Mouse (Mus musculus) MEL (cell line): Measurements from ENCODE around the gene Schip1. TPM values are rescaled to one million over a fixed set of nuclear protein-coding genes. Genes with fewer than 3 reads are reported as not detected.

Source experiments
- DNase-seq: peaks from one replicate; pipeline ENCODE4 v3.0.0; 2011; ENCODE audit warnings: low read depth, low spot score
- H3K27ac ChIP-seq: 2 replicates; pipeline ENCODE4 v1.5.1; 2012; ENCODE audit warnings: low read depth, mild to moderate bottlenecking, control low read depth, low read length, moderate library complexity; ENCODE audit not compliant: control insufficient read depth
- H3K27me3 ChIP-seq, 2 experiments: fragments of 150-350 bp in 1 of 2; sonication (generic) in 1 of 2; 2 replicates each; pipeline ENCODE4 v1.6.1; 2012; ENCODE audit warnings: low read length in 2 of 2, mild to moderate bottlenecking in 2 of 2, improper control_type of control experiment in 1 of 2, moderate library complexity in 1 of 2; ENCODE audit not compliant: insufficient read depth in 2 of 2, control insufficient read depth in 1 of 2
- H3K36me3 ChIP-seq, 2 experiments: 2 replicates each; pipeline ENCODE4 v1.6.1; 2012 to 2014; ENCODE audit warnings: low read length in 2 of 2, improper control_type of control experiment in 1 of 2, inconsistent platforms in 1 of 2, mild to moderate bottlenecking in 1 of 2; ENCODE audit not compliant: insufficient read depth in 2 of 2, control insufficient read depth in 1 of 2
- H3K4me1 ChIP-seq, 2 experiments: fragments of 150-350 bp in 1 of 2; sonication (generic) in 1 of 2; 2 replicates each; pipeline ENCODE4 v1.6.1; 2012; ENCODE audit warnings: low read length in 2 of 2, improper control_type of control experiment in 1 of 2, mild to moderate bottlenecking in 1 of 2; ENCODE audit not compliant: insufficient read depth in 2 of 2, control insufficient read depth in 1 of 2
- H3K4me3 ChIP-seq, 2 experiments: fragments of 150-350 bp in 1 of 2; sonication (generic) in 1 of 2; 2 replicates each; pipeline ENCODE4 v1.5.1; 2012; ENCODE audit warnings: low read depth in 2 of 2, low read length in 2 of 2, mild to moderate bottlenecking in 2 of 2, moderate library complexity in 2 of 2, control low read depth in 1 of 2, improper control_type of control experiment in 1 of 2; ENCODE audit not compliant: control insufficient read depth in 1 of 2, insufficient read depth in 1 of 2
- H3K79me2 ChIP-seq: 2 replicates; pipeline ENCODE4 v1.6.1; 2012; ENCODE audit warnings: mild to moderate bottlenecking, low read length, moderate library complexity; ENCODE audit not compliant: control insufficient read depth, poor library complexity, insufficient read depth
- H3K9ac ChIP-seq: 2 replicates; pipeline ENCODE4 v1.6.1; 2012; ENCODE audit warnings: low read depth, mild to moderate bottlenecking, control low read depth, low read length, moderate library complexity; ENCODE audit not compliant: control insufficient read depth, poor library complexity, severe bottlenecking
- H3K9me3 ChIP-seq: fragments of 150-350 bp; sonication (generic); replicated peaks from 2 replicates; pipeline ENCODE4 v1.6.1; 2012; ENCODE audit warnings: mild to moderate bottlenecking, low read length, improper control_type of control experiment, moderate library complexity; ENCODE audit not compliant: insufficient read depth
- CHD2 ChIP-seq: IDR thresholded peaks from 2 replicates; pipeline ENCODE4 v1.6.1; 2011; ENCODE audit warnings: low read length, improper control_type of control experiment
- E2F4 ChIP-seq: IDR thresholded peaks from 2 replicates; pipeline ENCODE4 v1.6.1; 2011; ENCODE audit warnings: low read depth, low read length, improper control_type of control experiment, borderline replicate concordance
- EP300 ChIP-seq, 2 experiments: IDR thresholded peaks; 2 replicates each; pipeline ENCODE4 v1.6.1; 2011; ENCODE audit warnings: improper control_type of control experiment in 2 of 2, low read length in 2 of 2, low read depth in 1 of 2, mild to moderate bottlenecking in 1 of 2
- ETS1 ChIP-seq: IDR thresholded peaks from 2 replicates; pipeline ENCODE4 v1.6.1; 2012; ENCODE audit warnings: low read depth, mild to moderate bottlenecking, inconsistent platforms, low read length, improper control_type of control experiment, moderate library complexity
- HCFC1 ChIP-seq: IDR thresholded peaks from 2 replicates; pipeline ENCODE4 v1.6.1; 2012; ENCODE audit warnings: low read depth, mild to moderate bottlenecking, inconsistent platforms, low read length, improper control_type of control experiment, moderate library complexity
- JUND ChIP-seq: IDR thresholded peaks from 2 replicates; pipeline ENCODE4 v1.6.1; 2011; ENCODE audit warnings: low read depth, mild to moderate bottlenecking, improper control_type of control experiment, low read length
- MAX ChIP-seq: IDR thresholded peaks from 2 replicates; pipeline ENCODE4 v1.6.1; 2011; ENCODE audit warnings: low read length, improper control_type of control experiment
- MAZ ChIP-seq: IDR thresholded peaks from 2 replicates; pipeline ENCODE4 v1.6.1; 2012; ENCODE audit warnings: low read depth, mild to moderate bottlenecking, inconsistent platforms, low read length, improper control_type of control experiment
- MEF2A ChIP-seq: IDR thresholded peaks from 2 replicates; pipeline ENCODE4 v1.6.1; 2014; ENCODE audit warnings: low read depth, mild to moderate bottlenecking, inconsistent platforms, low read length, improper control_type of control experiment; ENCODE audit not compliant: poor library complexity, insufficient replicate concordance, severe bottlenecking; ENCODE audit errors: extremely low read depth
- MYC ChIP-seq: IDR thresholded peaks from 2 replicates; pipeline ENCODE4 v1.6.1; 2011; ENCODE audit warnings: low read depth, mild to moderate bottlenecking, low read length, improper control_type of control experiment, moderate library complexity
- NELFE ChIP-seq: IDR thresholded peaks from 2 replicates; pipeline ENCODE4 v1.6.1; 2011; ENCODE audit warnings: low read depth, low read length, improper control_type of control experiment
- POLR2AphosphoS2 ChIP-seq: IDR thresholded peaks from 2 replicates; pipeline ENCODE4 v1.6.1; 2011; ENCODE audit warnings: low read length, improper control_type of control experiment
- POLR2AphosphoS5 ChIP-seq: IDR thresholded peaks from 2 replicates; pipeline ENCODE4 v1.6.1; 2012; ENCODE audit warnings: low read depth, borderline replicate concordance, mild to moderate bottlenecking, inconsistent platforms, low read length, moderate library complexity, mixed read lengths
- RAD21 ChIP-seq: IDR thresholded peaks from 2 replicates; pipeline ENCODE4 v1.6.1; 2011; ENCODE audit warnings: mild to moderate bottlenecking, low read depth, low read length, improper control_type of control experiment
- SIN3A ChIP-seq: IDR thresholded peaks from 2 replicates; pipeline ENCODE4 v1.6.1; 2012; ENCODE audit warnings: low read length, improper control_type of control experiment, inconsistent platforms
- TAL1 ChIP-seq: IDR thresholded peaks from 2 replicates; pipeline ENCODE4 v1.6.1; 2012; ENCODE audit warnings: mild to moderate bottlenecking, inconsistent platforms, low read length, moderate library complexity, mixed read lengths
- TCF12 ChIP-seq: IDR thresholded peaks from 2 replicates; pipeline ENCODE4 v1.6.1; 2014; ENCODE audit warnings: low read depth, mild to moderate bottlenecking, inconsistent platforms, low read length, improper control_type of control experiment, moderate library complexity
- USF1 ChIP-seq: IDR thresholded peaks from 2 replicates; pipeline ENCODE4 v1.6.1; 2014; ENCODE audit warnings: low read depth, mild to moderate bottlenecking, inconsistent platforms, low read length, improper control_type of control experiment, moderate library complexity
- ZC3H11A ChIP-seq: IDR thresholded peaks from 2 replicates; pipeline ENCODE4 v1.6.1; 2012; ENCODE audit warnings: low read depth, mild to moderate bottlenecking, inconsistent platforms, low read length, improper control_type of control experiment
- ZKSCAN1 ChIP-seq: IDR thresholded peaks from 2 replicates; pipeline ENCODE4 v1.6.1; 2012; ENCODE audit warnings: low read depth, mild to moderate bottlenecking, inconsistent platforms, low read length, improper control_type of control experiment, moderate library complexity
- ZMIZ1 ChIP-seq: IDR thresholded peaks from 2 replicates; pipeline ENCODE4 v1.6.1; 2012; ENCODE audit warnings: low read depth, mild to moderate bottlenecking, inconsistent platforms, low read length, improper control_type of control experiment, moderate library complexity
- ZNF384 ChIP-seq: IDR thresholded peaks from 2 replicates; pipeline ENCODE4 v1.6.1; 2012; ENCODE audit warnings: low read depth, mild to moderate bottlenecking, inconsistent platforms, low read length, improper control_type of control experiment
- polyA plus RNA-seq, 2 experiments: library from polyadenylated mRNA; stranded (reverse) in 1 of 2; unstranded in 1 of 2; fragments of >175 nt in 1 of 2; fragments of >200 nt in 1 of 2; gene quantifications; 2 replicates each; pipeline versions ENCODE4 v1.2.1 to v1.2.4; 2012; ENCODE audit warnings: low replicate concordance in 2 of 2, low read depth in 1 of 2; ENCODE audit not compliant: insufficient read length in 2 of 2, insufficient read depth in 1 of 2, missing spikeins in 1 of 2
- total RNA-seq: library from RNA; depleted of rRNA; stranded (reverse); fragments of 300-350 nt; gene quantifications from 2 replicates; pipeline ENCODE4 v1.2.3, GENCODE M21; 2012

Schip1 gene
- total and polyA plus RNA-seq, 3 experiments, result 10.1 to 12.4 TPM; not detected in 1

- no peaks in the 10 kb centered on the region for H3K27me3 ChIP-seq
- no peaks in the 10 kb centered on the region for H3K36me3 ChIP-seq
- H3K4me3 ChIP-seq, result no peak overlapping the region
- no peak overlapping the region for H3K27ac ChIP-seq
- no peak overlapping the region for H3K9ac ChIP-seq
- H3K9me3 ChIP-seq, result no peaks in the 10 kb centered on the region
- TF ChIP-seq MAX, result no peak
- no peak for TF ChIP-seq MEF2A
- TF ChIP-seq TAL1, result no peak
- TF ChIP-seq POLR2AphosphoS5, result no peak
- no peak for TF ChIP-seq CHD2
- TF ChIP-seq ETS1, result no peak
- TF ChIP-seq SIN3A, result no peak
- TF ChIP-seq ZKSCAN1, result no peak
- no peaks in the 10 kb centered on the region for H3K4me1 ChIP-seq
- DNase-seq, result no peak
- H3K79me2 ChIP-seq, result no peaks in the 10 kb centered on the region
Observed at GRCm38 (mm10) chr3:68606730-68607129, 542.1 kb downstream of the Schip1 start.

- Histone ChIP-seq H3K79me2 (no peaks in the 10 kb centered on the region), H3K9me3 (no peaks in the 10 kb centered on the region), H3K27ac (no peak overlapping the region), H3K36me3 (no peaks in the 10 kb centered on the region), H3K4me1 (no peaks in the 10 kb centered on the region)
- no peak for DNase-seq
- TF ChIP-seq MAZ, result no peak
- no peak for TF ChIP-seq POLR2AphosphoS2
- TF ChIP-seq USF1, result no peak
- no peak for TF ChIP-seq POLR2AphosphoS5
- TF ChIP-seq ZNF384, result no peak
- TF ChIP-seq E2F4, result no peak
- no peak for TF ChIP-seq NELFE
- TF ChIP-seq RAD21, result no peak
- no peak for TF ChIP-seq JUND
- TF ChIP-seq CHD2, result no peak
- no peak for TF ChIP-seq ZKSCAN1
- TF ChIP-seq ZC3H11A, result no peak
- TF ChIP-seq MEF2A, result no peak
- TF ChIP-seq EP300 (IDR thresholded peaks at IDR 0.05; ENCODE audit: low read depth in 1 of 2, low read length in 2 of 2), result no peak
- no peak for TF ChIP-seq MYC
- no peak for TF ChIP-seq ETS1
- no peak for TF ChIP-seq HCFC1
- no peak for TF ChIP-seq ZMIZ1
- no peak for TF ChIP-seq TAL1
- TF ChIP-seq TCF12, result no peak
- TF ChIP-seq, all 39 proteins: peak for 0
- H3K27me3 ChIP-seq, result no peaks in the 10 kb centered on the region
- H3K9ac ChIP-seq, result no peak overlapping the region
- no peak overlapping the region for H3K4me3 ChIP-seq
Observed at GRCm38 (mm10) chr3:68607336-68607735, 542.7 kb downstream of the Schip1 start.
